Mouse (Mus musculus): ENCODE data around the gene Pdcd11.

- TF ChIP-seq CTCF (IDR thresholded peaks at IDR 0.05; ENCODE audit: borderline replicate concordance, insufficient read depth, low read length): no peak
- no peak for TF ChIP-seq POLR2A (IDR thresholded peaks at IDR 0.05; ENCODE audit: low read depth, low read length)
These were observed 84.9 kb downstream of the Pdcd11 start for GRCm38 (mm10) chr19:47175472-47175871.
